Mouse (Mus musculus) embryonic facial prominence, embryonic 12.5 days (tissue): ENCODE measurements around the gene Smarcal1. TPM values are rescaled to one million over a fixed set of nuclear protein-coding genes. Genes with fewer than 3 reads are reported as not detected.

Source experiments
- ATAC-seq: fragments of 200-750 bp; cut with Nextera tagmentation; 2 replicates; pipeline ENCODE4 v1.8.0; 2017; ENCODE audit not compliant: insufficient number of reproducible peaks, insufficient read depth, low FRiP score, low TSS enrichment
- H3K27ac ChIP-seq: fragments of 300-500 bp; sonication (generic); 2 replicates; pipeline ENCODE4 v1.5.1; 2016; ENCODE audit warnings: mild to moderate bottlenecking
- H3K27me3 ChIP-seq: fragments of 300-500 bp; sonication (generic); 2 replicates; pipeline ENCODE4 v1.6.1; 2016; ENCODE audit warnings: mild to moderate bottlenecking, moderate library complexity
- H3K36me3 ChIP-seq: fragments of 300-500 bp; sonication (generic); 2 replicates; pipeline ENCODE4 v1.6.1; 2016; ENCODE audit warnings: mild to moderate bottlenecking
- H3K4me1 ChIP-seq: fragments of 300-500 bp; sonication (generic); 2 replicates; pipeline ENCODE4 v1.6.1; 2016
- H3K4me2 ChIP-seq: fragments of 300-500 bp; sonication (generic); replicated peaks from 2 replicates; pipeline ENCODE4 v1.6.1; 2016; ENCODE audit warnings: mild to moderate bottlenecking, moderate library complexity
- H3K4me3 ChIP-seq: fragments of 300-500 bp; sonication (generic); 2 replicates; pipeline ENCODE4 v1.5.1; 2016; ENCODE audit warnings: mild to moderate bottlenecking
- H3K9ac ChIP-seq: fragments of 300-500 bp; sonication (generic); 2 replicates; pipeline ENCODE4 v1.6.1; 2016; ENCODE audit warnings: mild to moderate bottlenecking, moderate library complexity
- H3K9me3 ChIP-seq: fragments of 300-500 bp; sonication (generic); 2 replicates; pipeline ENCODE4 v1.6.1; 2016; ENCODE audit warnings: mild to moderate bottlenecking, moderate library complexity
- WGBS: fragments of 180-500 bp; shearing (Covaris S2); methylation state at CpG from one replicate; pipeline ENCODE4 v1.1.7; 2016; 5-methylcytosine and 5-hydroxymethylcytosine counted together
- polyA plus RNA-seq: library from polyadenylated mRNA; unstranded; fragments of >200 nt; fragmentation: Nextera tagmentation; extraction: Ambion mirVana; gene quantifications from 2 replicates; pipeline ENCODE4 v1.2.1, GENCODE M21; 2016

Smarcal1 gene
- polyA plus RNA-seq, 1 experiment from 2014 or later: 32.6 TPM

DNA sequence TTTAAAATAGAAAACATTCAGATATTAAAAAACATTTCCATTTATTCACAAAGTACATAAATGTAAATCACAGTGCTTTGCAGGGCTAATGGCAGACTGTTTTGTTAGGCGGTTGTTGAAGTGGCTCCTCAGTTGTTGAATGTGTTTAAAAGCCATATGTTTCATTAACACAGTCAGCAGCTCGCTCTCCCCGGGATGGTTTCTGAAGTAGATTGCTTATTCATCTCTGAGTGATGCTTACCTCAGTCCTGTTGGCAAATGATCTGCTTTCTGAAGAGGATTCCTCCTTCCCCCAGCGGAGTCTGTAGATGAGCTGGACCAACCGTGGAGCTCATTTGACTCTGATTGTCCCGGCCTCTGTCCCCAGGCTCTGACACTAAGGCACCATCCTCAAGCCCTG is 29.1 kb downstream of the Smarcal1 start:
- WGBS: 95% methylated on average over 6 of the region's 6 CpGs
- no peak overlapping the region for H3K9ac ChIP-seq
- H3K36me3 ChIP-seq: peaks cover 79% of the 10 kb centered on the region
- H3K4me1 ChIP-seq: no peaks in the 10 kb centered on the region
- H3K27me3 ChIP-seq: no peaks in the 10 kb centered on the region
- no peak overlapping the region for H3K4me3 ChIP-seq
- no peak for ATAC-seq
- no peak overlapping the region for H3K4me2 ChIP-seq
- no peaks in the 10 kb centered on the region for H3K9me3 ChIP-seq
- no peak overlapping the region for H3K27ac ChIP-seq

DNA sequence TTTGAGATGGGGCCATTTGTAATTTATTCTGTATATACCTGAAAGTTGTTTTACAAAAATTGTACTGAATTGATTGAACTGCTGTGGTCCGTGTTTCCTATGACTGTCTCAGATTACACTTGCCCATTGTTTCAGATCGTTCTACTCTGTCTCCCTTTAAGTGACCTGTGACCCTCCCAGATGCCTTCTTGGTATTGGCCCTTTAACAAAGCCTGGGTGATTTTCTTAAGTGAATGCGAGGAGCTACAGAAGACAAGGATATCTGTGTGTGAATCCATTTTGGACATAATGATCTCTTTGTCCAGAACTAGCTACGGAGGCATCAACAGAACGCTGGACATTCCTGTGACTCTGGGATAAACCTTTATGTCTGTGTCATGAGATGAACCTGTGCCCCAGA is 52.2 kb downstream of the Smarcal1 start:
- Histone ChIP-seq H3K4me2 (no peak overlapping the region), H3K4me1 (no peaks in the 10 kb centered on the region), H3K4me3 (no peak overlapping the region), H3K36me3 (peaks cover 28% of the 10 kb centered on the region), H3K9ac (no peak overlapping the region), H3K27me3 (no peaks in the 10 kb centered on the region), H3K9me3 (no peaks in the 10 kb centered on the region), H3K27ac (no peak overlapping the region)
- ATAC-seq: no peak
- WGBS: 12% methylated on average over 5 of the region's 5 CpGs

GRCm38 (mm10) chr1:72640658-72641410 is 57.8 kb downstream of the Smarcal1 start:
- no peak overlapping the region for H3K27ac ChIP-seq

DNA sequence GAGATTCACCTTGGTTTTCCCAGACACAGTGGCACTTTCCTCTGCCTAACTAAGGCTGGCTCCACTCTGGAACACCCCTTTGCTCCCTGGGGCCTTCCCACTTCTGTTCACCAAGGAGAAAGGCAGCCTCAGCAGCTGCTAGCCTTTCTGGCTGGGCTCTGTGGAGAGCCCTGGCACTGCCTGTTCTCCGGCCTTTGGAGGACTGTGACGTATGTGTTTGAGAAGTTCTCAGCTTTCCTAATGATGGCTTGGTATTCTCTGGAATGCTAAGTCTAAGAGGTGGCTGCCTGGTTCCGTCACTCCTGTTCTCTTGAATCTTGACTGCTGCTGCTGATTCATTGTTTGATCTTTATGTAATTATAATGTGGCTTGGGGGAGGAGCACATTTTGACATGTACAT is 90.0 kb downstream of the Smarcal1 start:
- ATAC-seq: no peak
- no peak overlapping the region for H3K4me3 ChIP-seq
- no peak overlapping the region for H3K27ac ChIP-seq
- H3K27me3 ChIP-seq: no peaks in the 10 kb centered on the region
- no peaks in the 10 kb centered on the region for H3K36me3 ChIP-seq
- H3K4me2 ChIP-seq: no peak overlapping the region
- 33% methylated on average over 3 of the region's 3 CpGs for WGBS
- no peaks in the 10 kb centered on the region for H3K4me1 ChIP-seq
- H3K9ac ChIP-seq: no peak overlapping the region
- no peaks in the 10 kb centered on the region for H3K9me3 ChIP-seq

More at GRCm38 (mm10) chr1:72640658-72641410, 57.8 kb downstream of the Smarcal1 start:
- peak overlapping the region; percentile 26 for H3K4me3 ChIP-seq
- ATAC-seq: no peak
- H3K4me1 ChIP-seq: no peaks in the 10 kb centered on the region
- WGBS: 41% methylated on average over 49 of the region's 49 CpGs
- no peaks in the 10 kb centered on the region for H3K9me3 ChIP-seq
- H3K4me2 ChIP-seq: peak overlapping the region; percentile 42
- peak overlapping the region; percentile 30; the same call in 1 of the 2 replicates for H3K9ac ChIP-seq
- no peaks in the 10 kb centered on the region for H3K36me3 ChIP-seq
- no peaks in the 10 kb centered on the region for H3K27me3 ChIP-seq

Other genes starting within 250 kb of the Smarcal1 start
- gene March4, start 46.3 kb upstream of the Smarcal1 start, polyA plus RNA-seq: 0.04 and 0.06 TPM in 2 replicates
- not detected in 2 replicates for gene Ankar, start 117.3 kb downstream of the Smarcal1 start, polyA plus RNA-seq
- 1,687 and 1,781 TPM in 2 replicates for gene Rpl37a, start 128.0 kb downstream of the Smarcal1 start, polyA plus RNA-seq
- gene Igfbp2, start 241.3 kb downstream of the Smarcal1 start, polyA plus RNA-seq: 429 and 434 TPM in 2 replicates